Mouse (Mus musculus) mouse trophoblast stem cell (cell line): ENCODE data around the gene Usp21.

ENCODE experiments used
- in situ Hi-C, 2 experiments: fragments of 300-500 bp; cut with MseI, MboI; formaldehyde crosslinking; loops; 2 replicates in 1 of 2; 3 replicates in 1 of 2; pipeline ENCODE4 v1.15.1; 2025

Gene Usp21

DNA sequence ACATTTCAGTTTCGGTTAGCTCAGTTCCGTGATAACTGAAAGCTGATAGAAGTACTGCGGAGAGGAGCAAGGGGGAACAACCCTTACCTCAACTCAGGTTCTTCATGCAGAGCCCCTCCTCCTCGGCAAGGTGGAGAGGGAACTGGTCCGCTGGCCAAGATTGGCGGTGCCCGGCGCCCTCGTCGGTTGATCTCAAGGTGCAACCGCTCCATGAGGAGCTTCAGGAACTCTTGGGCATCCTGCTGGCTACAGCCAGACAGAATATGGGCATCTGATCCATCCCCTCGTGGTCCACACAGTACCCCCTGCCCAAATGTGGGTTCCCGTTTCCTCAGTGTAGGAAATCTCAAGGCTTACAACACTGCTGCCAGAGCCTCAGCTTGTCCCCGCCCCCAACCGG is 3.3 kb downstream of the Usp21 start:
- in situ Hi-C loops, result no loop called here

DNA sequence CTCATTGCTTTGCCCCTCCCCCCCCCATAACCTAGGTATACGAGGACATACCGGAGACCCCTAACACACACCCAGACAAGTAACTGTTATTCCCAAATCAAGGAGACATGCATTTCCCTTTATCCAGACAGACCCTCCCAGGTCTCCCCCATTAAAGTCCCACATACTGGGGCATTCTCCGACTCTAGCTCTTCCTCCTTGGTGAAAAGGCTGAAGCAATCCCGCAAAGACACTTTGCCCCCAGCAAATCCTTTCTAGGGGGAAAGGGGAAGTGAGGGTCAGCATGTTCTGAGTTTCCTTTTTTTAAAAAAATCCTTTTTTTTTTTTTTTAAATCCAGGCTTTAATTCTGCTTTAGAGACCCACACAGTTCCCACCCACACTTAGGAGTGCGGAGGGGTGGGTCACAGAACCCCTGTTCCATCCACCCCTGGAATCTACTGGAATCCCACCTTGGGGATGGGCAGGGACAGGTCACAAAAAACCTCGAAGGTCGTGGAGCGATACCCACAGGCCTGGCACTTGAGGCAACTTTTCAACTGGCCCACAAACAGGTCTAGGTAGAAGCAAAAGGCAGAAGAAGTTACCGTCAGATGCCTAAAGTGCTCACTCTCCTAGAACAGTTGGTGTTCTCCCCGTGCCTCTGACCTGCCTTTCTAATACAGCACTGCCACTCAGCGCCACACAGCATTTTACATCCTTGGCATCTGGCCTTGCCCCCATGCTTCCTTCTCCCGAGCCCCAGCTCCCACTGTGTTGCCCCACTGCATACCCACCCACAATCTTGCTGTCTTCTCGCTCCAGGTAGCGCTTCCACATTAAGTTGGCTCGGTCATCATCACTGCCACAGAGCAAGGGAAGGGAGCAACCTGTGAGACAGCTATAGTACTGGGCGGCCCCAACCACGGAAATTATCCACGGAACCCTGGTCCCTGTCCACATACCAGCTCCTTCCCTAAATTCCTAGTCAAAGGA is 4.3 kb downstream of the Usp21 start:
- in situ Hi-C loops, result no loop called here

DNA sequence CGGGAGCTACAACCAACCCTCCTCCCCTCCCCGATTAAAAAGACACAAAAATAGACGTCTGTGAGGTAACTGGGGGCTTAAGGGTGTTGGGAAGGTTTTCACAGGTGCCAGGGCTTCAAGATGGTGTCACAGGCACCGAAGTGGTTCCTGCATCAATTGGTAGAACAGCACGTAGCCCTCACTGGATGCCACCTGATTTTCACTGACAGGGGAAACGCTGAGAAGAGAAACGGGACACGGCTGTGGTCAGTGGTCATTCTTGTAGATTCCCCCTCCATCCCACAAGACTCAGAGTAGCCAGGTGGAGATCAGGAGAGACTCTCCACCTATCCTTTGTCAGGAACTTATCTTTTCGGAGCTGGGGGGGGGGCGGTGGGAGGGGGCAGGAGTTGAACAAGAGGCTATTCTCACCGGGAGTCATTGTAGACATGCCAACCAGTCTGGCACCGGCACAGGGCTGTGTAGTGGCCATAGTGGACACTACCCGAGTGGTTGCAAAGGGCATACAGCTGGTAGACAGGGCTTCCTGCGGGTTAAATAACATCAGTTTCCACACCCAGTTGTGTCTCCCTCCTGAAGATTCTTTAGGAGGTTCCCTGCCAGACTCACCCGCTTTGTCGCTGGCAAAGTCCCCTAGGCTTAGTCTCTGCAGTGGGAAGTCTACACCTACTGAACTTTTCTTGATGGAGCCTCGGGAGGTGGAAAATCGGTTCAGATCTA is 5.5 kb downstream of the Usp21 start:
- in situ Hi-C loops, result no loop called here

DNA sequence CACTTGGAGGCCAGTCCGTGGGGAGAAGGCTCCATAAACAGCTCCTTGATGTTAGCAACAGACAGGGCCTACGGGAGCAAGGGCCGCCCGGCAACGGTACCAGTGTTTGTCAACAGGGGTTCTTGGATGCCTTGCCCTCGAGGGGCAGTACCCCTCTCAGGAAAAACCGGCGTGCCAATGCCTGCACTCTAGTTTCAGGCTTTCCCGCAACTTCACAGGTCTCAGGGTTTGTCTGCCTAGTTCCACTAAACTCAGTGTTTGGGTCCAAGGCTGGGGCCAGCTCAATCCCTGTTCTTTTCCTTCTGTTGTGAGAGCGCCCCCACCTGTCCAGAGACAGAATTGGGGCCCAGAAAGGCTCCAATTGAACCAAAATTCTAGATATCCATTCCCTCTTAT is 6.3 kb downstream of the Usp21 start:
- in situ Hi-C loops, result no loop called here

DNA sequence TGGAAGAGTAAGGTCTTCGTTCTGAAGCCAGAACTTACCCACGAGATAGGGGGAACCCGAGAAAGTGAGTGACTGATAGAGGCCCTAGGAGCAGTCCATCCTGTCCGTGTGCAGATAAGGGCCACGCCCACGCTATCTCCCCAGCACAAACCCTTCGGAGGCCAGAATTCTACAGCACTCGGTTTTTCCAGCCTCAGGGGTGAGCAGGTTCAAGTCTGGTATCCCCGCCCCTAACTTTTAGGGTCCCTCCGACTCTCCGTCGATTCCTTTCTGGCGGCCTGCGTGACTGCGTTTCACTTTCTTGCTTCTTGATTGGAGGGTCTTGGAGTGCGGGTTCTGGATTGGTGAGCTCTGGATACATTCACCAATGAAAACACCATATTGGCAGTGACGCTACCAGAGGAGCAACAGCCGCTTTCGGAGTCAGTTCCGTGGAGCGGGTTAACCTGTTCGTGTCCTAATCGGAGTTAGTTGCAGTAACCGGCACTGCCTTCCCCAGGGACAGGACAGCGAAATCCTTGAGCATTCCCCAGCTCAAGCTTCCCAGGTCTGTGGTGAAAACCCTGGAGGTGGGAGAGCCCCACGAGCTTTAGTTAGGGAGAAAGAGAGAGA is 6.8 kb downstream of the Usp21 start, which contains the start of gene Ppox:
Gene Ppox, minus strand, starts transcription at position 271 of the 612 bp plus-strand sequence.
- in situ Hi-C loops, result no loop called here

DNA sequence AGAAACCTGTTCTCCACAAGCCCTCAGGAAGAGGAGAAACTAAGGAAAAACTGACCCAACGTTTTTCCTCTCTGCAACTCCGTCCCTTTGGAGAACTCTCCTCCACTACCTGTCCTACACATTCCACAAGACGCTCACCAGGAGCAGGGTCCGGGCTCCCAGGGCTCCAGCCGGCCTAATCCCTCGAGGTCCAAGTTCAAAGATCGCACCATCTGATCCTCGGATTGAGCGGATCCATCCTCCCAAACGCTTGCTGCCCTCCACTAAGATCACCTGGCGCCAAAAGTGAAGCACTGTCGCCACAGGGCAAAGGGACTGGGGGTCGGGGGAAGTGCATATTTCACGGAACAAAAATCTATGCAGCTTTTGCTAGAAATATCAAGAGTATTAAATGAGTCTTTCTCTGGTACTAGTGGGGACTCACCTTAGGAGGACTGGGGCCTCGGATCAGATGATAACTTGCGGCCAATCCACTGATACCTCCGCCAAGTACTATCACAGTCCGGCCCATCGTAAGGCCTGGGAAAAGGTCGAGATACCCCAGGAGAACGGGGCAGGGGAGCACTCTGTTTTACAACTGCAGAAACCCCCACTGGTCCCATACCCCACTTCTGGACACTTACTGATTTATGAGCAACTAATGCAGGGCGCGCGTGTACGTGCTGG is 7.4 kb downstream of the Usp21 start:
- in situ Hi-C loops, result no loop called here

DNA sequence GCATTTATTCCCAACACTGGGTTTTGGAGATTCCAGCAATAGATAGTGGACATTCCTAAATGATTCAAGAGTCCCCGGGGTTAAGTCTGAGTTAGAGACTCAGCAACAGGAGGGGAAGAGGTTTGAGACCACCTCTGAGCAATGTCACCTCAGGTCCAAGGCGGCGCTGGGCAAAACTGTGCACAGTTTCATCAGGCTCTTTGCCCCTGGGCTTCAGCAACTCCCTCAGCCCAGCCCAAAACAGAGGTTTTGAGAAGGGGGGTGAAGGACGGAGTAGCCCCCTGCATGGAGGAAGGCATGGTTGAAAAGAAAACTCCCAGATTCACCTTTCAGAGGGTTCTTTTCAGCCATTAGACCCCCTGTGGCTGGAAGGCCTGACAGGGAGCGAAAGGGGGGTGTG is 8.1 kb downstream of the Usp21 start:
- in situ Hi-C loops, result no loop called here

DNA sequence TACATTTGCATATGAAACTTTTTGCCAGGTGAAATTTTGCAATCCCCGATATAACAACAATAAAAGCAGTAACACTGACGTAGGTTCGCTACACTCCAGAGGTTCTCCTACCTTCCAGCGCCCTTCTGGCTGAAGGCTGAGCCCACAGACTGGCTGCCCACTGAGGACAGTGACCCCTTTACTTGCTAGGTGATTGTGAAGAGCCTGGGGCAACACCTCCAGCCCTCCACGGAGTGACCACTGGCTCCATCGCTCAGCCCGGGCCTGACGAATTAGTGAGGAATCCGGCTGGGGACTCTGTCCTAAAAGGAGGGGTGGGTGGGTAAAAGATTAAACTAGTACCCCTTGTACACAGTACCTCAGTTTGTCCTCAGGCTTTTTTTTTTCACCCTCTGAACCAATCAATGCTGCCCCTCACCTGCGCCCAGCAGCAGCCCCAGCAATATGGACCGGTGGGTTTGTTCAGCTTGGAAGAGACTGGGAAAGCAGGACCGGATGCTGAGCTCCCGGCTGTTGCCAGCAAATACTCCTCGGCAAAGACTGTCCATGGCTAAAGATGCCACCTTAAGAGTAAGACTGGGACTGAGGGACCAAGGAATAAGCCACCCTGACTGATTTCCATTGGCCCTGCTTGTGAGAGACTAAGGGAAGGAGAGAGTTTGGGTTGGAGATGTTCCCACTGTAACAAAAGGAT is 8.6 kb downstream of the Usp21 start:
- in situ Hi-C loops, result no loop called here

DNA sequence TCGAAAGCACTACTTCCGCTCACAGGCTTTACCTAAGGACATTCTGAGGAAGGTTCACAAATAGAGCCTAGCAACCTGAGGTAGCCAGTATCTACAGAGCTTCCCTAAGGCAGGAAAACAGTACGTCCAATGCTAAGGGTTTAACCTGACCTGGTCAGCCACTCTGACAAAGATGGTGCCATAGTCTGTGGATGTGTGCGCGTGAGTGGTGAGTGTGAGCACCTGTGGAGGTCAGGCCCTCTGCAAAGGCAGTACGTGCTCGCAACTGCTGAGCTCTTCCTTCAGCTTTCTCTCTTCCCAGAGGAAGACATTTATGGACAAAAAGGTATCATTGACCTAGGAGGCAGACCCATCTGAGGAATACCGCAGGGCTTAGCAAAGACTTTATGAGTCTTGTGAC is 9.4 kb downstream of the Usp21 start:
- in situ Hi-C loops, result no loop called here

DNA sequence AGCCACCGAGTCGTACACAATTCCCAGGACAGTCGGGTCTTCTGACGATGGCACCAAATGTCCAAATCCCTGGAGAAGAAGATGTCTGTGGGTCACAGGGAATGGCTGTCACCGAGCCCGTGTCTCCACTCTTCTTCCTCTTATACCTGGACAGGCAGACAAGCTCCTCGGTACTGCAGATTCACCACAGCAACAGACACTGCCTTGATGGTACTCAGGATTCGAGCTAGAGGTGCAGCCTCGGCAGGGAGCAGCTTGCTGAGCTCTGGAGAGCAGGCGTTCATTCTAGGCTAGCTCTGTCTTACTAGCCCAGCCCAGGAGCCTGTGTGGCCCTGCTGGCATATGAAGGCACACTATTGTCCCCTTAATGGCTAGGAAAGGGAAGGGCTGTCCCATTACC is 10.1 kb downstream of the Usp21 start:
- in situ Hi-C loops, result no loop called here

DNA sequence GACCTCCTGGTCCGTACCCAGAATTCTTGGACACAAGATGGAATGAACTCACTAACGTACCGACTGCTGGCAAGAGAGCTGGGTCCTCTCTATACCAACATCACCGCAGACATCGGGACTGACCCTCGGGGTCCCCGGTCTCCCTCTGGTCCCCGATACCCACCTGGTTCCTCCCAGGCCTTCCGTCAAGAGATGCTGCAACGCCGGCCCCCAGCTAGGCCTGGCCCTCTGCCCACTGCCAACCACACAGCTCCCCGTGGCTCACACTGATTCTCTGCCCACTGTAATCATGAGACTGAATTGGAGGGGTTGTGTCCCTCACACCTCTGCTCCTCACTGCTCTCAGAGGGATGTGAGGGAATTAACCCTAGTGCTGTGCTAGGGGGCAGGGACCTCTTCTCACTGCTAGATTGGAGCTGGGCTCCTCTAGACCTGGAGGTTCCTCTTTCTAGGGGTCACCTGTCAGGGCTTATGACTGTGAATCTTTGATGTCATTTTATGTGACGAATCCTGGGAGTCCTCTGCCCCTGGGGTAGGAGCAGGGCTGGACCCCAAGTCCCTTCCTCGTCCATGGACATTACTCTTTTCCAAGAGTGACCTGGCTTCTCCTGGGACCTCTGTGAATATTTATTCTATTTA is 11.6 kb downstream of the Usp21 start:
- in situ Hi-C loops, result no loop called here

DNA sequence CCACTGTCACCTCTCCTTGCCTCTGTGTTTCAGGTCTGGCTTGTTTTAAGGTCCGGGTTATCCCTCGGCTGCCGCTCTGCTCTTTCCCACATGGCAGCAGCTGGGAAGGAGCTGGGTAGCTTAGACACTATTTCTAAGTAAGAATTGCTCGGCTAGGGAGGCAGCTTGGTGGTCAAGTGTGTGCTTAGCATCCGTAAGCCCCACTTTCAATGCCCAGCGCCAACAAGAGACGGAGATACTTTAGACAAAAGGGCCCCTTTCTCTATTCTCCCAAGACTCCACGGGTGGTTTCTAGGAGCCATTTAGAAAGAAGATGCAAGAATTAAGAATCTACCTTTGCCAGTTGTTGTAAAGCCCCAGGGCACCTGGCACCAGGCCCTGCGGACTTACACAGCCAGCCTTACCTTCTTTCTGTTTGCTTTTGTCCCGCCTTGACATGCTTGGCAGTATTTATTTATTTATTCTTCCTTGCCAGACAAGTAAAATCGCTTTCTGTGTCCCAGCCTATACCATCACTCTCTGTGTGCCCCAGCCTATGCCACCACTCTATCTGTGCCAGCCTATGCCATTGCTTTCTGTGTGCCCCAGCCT is 12.6 kb downstream of the Usp21 start:
- in situ Hi-C loops, result no loop called here

DNA sequence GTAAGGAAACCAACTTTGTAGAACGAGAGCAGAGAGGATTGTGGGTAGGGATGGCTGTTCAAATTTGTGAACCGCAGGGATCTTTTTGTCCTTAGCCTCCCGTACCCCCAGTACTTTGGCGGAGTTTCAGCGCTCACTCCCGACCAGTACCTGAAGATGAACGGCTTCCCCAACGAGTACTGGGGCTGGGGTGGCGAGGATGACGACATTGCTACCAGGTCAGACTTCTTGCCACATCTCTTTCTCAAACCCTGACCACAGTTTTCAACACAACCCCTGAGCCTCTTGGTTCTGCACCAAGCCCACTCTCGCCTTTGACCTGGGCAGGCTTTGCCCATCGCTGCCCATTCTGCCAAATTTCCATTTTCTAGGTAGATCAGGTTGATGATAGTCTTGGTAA is 13.6 kb downstream of the Usp21 start:
- in situ Hi-C loops, result no loop called here

DNA sequence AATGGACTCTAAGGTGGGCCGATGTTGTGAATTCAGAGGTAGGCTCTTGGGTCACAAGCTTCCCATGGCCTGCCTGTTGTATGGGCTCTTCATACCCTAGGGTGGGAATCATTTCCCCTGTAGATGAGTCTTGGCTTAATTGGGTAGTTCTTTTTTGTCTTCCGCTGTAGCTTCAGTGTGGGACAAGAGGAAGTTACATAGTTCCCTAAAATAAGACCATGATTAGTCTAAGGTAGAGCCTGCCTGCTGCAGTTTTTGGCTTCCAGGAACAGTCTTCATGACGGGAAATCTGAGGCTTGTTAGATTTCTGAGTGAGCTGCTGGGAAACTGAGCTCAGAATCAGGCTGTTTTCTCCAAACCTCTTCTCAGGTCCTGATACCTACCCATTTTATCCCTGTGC is 15.7 kb downstream of the Usp21 start:
- in situ Hi-C loops, result no loop called here

DNA sequence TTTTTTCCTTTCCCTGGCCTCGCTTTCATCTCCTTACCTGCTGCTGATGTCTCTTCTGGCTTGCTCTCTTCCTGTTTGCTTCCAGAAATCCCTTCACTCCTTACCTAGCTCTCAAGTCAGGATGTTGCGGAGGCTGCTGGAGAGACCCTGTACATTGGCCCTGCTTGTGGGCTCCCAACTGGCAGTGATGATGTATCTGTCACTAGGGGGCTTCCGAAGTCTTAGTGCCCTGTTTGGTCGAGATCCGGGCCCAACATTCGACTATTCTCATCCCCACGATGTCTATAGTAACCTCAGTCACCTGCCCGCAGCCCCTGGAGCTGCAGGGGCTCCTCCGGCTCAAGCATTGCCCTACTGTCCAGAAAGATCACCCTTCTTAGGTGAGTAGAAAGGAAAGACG is 16.2 kb downstream of the Usp21 start:
- in situ Hi-C loops, result no loop called here

DNA sequence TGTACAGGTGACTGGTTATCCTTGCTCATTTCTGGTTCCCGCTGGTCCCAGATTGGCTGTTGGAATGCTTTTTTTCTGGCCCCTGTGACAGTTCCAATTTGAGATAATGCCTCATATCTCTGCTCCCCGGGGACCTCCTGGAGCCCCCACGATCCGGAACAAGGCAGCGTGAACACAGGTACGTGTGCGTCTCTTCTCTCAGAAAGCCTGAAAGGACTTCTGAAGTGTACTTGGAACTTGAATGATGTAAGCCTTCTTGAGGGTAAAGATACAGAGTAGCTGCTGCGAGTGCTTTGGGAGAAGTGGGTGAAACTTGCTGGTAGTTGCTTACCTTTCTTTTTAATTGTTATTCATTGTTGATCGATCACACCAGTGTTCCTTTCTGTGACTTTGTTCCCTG is 16.6 kb downstream of the Usp21 start:
- in situ Hi-C loops, result no loop called here

DNA sequence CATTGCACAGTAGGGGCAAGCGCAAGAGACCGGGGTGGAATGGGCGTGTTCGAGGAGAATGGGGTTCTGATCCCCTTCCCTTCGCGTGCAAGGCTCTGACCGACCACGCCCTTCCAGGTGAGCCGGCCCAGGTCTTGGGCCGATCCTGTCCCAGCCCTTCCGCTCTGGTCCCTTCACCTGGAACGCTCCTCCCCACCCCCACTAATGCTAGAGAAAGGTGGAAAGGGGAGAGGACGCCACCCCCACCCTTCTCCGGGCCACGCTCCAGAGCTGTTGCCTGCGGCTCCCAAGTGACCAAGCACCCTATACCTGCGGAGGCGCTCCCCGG is 17.3 kb downstream of the Usp21 start:
- in situ Hi-C loops, result no loop called here

DNA sequence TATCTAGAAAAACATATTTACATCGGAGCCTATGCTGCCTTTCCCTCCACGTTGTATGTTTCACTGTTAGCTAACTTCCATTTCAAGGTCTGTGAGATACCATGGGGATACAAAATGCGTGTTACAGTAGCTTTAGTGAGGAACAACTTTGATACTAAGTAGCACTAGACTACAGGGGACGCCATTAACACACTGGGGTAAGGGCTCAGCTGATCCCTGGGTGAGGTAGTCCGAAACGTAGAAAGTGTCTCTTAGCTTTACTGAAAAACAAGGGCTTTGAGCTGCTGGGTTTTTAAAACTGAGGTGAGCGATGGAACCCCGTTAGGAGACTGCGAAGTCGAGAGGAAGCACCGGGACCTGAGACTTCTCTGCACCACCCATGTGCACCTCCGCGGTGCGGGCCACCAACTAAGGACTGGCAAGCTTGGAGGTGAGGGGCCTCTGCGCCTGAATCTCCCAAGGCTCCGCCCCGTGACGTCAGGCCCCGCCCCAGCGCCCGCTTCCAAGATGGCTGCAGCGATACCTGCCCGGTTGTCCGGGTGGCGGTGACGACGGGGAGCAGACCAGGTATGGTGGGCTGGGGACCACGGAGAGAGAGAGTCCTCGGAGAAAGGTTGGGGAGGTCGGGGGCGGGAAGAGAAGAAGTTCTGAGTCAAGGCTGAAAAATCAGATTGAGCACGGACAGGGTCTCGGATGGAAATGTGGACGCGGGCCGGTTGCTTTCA is 17.8 kb downstream of the Usp21 start, which contains the start of gene B4galt3:
Gene B4galt3, plus strand, starts transcription at position 481 of the 725 bp plus-strand sequence.
- in situ Hi-C loops, result no loop called here

DNA sequence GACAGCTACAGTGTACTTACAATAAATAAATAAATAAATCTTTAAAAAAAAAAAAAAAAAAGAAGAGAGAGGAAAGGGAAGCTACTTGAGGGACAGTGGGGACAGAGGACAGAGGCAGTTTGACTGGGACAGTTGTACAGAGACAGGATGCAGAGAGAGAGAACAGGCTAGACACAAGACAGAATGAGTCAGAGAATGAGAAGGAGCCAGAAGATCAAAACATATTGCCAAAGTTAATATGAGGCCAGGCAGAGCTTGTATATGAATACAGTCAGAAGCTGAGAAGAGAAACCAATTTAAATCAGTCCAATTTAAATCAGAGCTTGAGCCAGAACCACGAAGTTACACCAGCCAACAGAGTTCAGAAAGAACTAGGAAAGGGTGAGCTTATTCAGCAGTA is 19.4 kb downstream of the Usp21 start:
- in situ Hi-C loops, result no loop called here
